Mouse (Mus musculus): ENCODE results near the gene Tpk1. TPM values are rescaled to one million over a fixed set of nuclear protein-coding genes. Genes with fewer than 3 reads are reported as not detected.

Tpk1 gene
- total and polyA plus RNA-seq, 3 experiments = 3.5 to 12.6 TPM; not detected in 1

DNA sequence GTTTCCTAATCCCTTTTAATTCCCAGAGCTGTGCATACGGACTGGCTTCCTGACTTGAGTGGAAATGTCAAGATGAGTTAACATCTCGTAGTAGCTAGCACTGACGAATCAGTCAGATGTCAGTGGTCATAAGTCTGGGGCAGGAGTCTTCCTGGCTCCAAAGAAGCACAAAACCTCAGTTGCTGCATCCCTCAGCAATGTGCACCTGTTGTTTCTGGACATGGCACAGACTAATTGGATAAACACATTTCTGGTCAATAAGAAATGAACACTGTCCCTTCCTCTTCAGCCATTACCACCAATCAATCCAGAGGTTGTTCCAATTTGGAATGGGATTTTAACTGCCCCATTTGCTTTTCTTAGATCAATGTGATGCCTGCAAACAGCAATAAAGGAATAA, 281.2 kb downstream of the Tpk1 start:
- H3K27me3 ChIP-seq (ENCODE audit: control insufficient read depth in 1 of 2, insufficient read depth in 2 of 2, low read length in 2 of 2) = no peaks in the 10 kb centered on the region
- DNase-seq (ENCODE audit: low read depth, low spot score) = no peak
- H3K79me2 ChIP-seq (ENCODE audit: control insufficient read depth, insufficient read depth, low read length, poor library complexity) = no peaks in the 10 kb centered on the region
- TF ChIP-seq ZNF384 (IDR thresholded peaks at IDR 0.05; ENCODE audit: low read depth, low read length) = no peak
- TF ChIP-seq RAD21 (IDR thresholded peaks at IDR 0.05; ENCODE audit: low read depth, low read length) = no peak
- no peak for TF ChIP-seq EP300 (IDR thresholded peaks at IDR 0.05; ENCODE audit: low read depth in 1 of 2, low read length in 2 of 2)
- no peaks in the 10 kb centered on the region for H3K9me3 ChIP-seq (replicated peaks; ENCODE audit: insufficient read depth, low read length)
- no peaks in the 10 kb centered on the region for H3K4me1 ChIP-seq (ENCODE audit: control insufficient read depth in 1 of 2, insufficient read depth in 2 of 2, low read length in 2 of 2)
- H3K4me3 ChIP-seq (ENCODE audit: control insufficient read depth in 1 of 2, insufficient read depth in 1 of 2, low read depth in 2 of 2, low read length in 2 of 2) = no peak overlapping the region
- no peaks in the 10 kb centered on the region for H3K36me3 ChIP-seq (ENCODE audit: control insufficient read depth in 1 of 2, insufficient read depth in 2 of 2, low read length in 2 of 2)
- H3K9ac ChIP-seq (ENCODE audit: control insufficient read depth, low read depth, low read length, poor library complexity, severe bottlenecking) = no peak overlapping the region
- no peak overlapping the region for H3K27ac ChIP-seq (ENCODE audit: control insufficient read depth, low read depth, low read length)

DNA sequence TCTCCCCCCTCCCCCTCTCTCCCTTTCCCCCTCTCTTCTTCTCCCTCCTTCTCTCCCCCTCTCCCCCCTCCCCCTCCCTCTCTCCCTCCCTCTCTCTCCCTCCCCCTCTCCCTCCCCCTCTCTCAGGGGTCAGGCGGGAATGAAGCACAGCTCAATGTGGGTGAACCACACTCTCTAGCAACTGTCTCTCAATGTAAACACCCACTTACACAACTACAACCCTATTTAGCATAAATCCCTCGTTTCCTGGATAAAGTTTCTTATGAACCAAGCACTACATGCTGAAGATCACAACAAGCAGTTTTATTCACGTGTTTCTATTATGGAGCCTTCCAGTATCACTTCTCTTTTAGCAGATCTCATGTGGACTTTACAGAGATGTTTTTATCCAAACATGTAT, 281.8 kb downstream of the Tpk1 start:
- Histone ChIP-seq H3K4me1 (ENCODE audit: control insufficient read depth in 1 of 2, insufficient read depth in 2 of 2, low read length in 2 of 2) (no peaks in the 10 kb centered on the region), H3K36me3 (ENCODE audit: control insufficient read depth in 1 of 2, insufficient read depth in 2 of 2, low read length in 2 of 2) (no peaks in the 10 kb centered on the region), H3K4me3 (ENCODE audit: control insufficient read depth in 1 of 2, insufficient read depth in 1 of 2, low read depth in 2 of 2, low read length in 2 of 2) (no peak overlapping the region), H3K27me3 (ENCODE audit: control insufficient read depth in 1 of 2, insufficient read depth in 2 of 2, low read length in 2 of 2) (no peaks in the 10 kb centered on the region), H3K9me3 (replicated peaks; ENCODE audit: insufficient read depth, low read length) (no peaks in the 10 kb centered on the region), H3K9ac (ENCODE audit: control insufficient read depth, low read depth, low read length, poor library complexity, severe bottlenecking) (no peak overlapping the region), H3K79me2 (ENCODE audit: control insufficient read depth, insufficient read depth, low read length, poor library complexity) (no peaks in the 10 kb centered on the region), H3K27ac (ENCODE audit: control insufficient read depth, low read depth, low read length) (no peak overlapping the region)
- no peak for TF ChIP-seq SIN3A (IDR thresholded peaks at IDR 0.05; ENCODE audit: low read length)
- TF ChIP-seq ZC3H11A (IDR thresholded peaks at IDR 0.05; ENCODE audit: low read depth, low read length) = no peak
- no peak for TF ChIP-seq RAD21 (IDR thresholded peaks at IDR 0.05; ENCODE audit: low read depth, low read length)
- TF ChIP-seq UBTF (IDR thresholded peaks at IDR 0.05; ENCODE audit: borderline replicate concordance, insufficient read depth, low read depth, low read length) = no peak
- no peak for TF ChIP-seq SMC3 (IDR thresholded peaks at IDR 0.05; ENCODE audit: low read depth, low read length)
- TF ChIP-seq EP300 (IDR thresholded peaks at IDR 0.05; ENCODE audit: low read depth in 1 of 2, low read length in 2 of 2) = no peak
- no peak for TF ChIP-seq MXI1 (IDR thresholded peaks at IDR 0.05; ENCODE audit: low read depth, low read length)
- no peak for TF ChIP-seq MAZ (IDR thresholded peaks at IDR 0.05; ENCODE audit: low read depth, low read length)
- TF ChIP-seq USF1 (IDR thresholded peaks at IDR 0.05; ENCODE audit: low read depth, low read length) = no peak
- TF ChIP-seq KAT2A (conservative IDR thresholded peaks at IDR 0.05; ENCODE audit: low read depth, low read length) = no peak
- no peak for TF ChIP-seq MAFK (IDR thresholded peaks at IDR 0.05; ENCODE audit: borderline replicate concordance, low read depth, low read length)
- TF ChIP-seq CHD2 (IDR thresholded peaks at IDR 0.05; ENCODE audit: low read length) = no peak
- TF ChIP-seq ELF1 (IDR thresholded peaks at IDR 0.05; ENCODE audit: low read depth, low read length) = no peak
- no peak for DNase-seq (ENCODE audit: low read depth, low spot score)

DNA sequence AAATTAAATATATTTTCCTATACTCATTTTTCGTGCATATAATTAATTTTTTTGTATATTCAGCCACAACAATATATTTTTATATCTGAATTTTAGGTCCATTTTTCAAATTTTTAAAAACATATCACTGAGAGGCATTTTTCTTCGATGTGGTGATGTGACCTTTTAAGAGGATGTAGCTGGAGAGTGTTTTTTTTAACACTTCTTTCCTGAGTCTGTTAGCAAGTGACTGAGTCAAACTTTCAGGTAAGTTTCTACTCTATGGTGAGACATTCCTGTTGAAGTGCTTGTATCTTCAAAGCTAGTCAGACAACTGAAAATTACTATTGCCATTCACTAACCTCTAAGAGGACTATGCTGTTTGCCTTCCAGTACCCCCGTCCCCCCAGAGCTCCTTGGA, 283.3 kb downstream of the Tpk1 start:
- Histone ChIP-seq H3K27ac (ENCODE audit: control insufficient read depth, low read depth, low read length) (no peak overlapping the region), H3K4me3 (ENCODE audit: control insufficient read depth in 1 of 2, insufficient read depth in 1 of 2, low read depth in 2 of 2, low read length in 2 of 2) (no peak overlapping the region), H3K9me3 (replicated peaks; ENCODE audit: insufficient read depth, low read length) (no peaks in the 10 kb centered on the region), H3K9ac (ENCODE audit: control insufficient read depth, low read depth, low read length, poor library complexity, severe bottlenecking) (no peak overlapping the region), H3K36me3 (ENCODE audit: control insufficient read depth in 1 of 2, insufficient read depth in 2 of 2, low read length in 2 of 2) (no peaks in the 10 kb centered on the region), H3K27me3 (ENCODE audit: control insufficient read depth in 1 of 2, insufficient read depth in 2 of 2, low read length in 2 of 2) (no peaks in the 10 kb centered on the region), H3K79me2 (ENCODE audit: control insufficient read depth, insufficient read depth, low read length, poor library complexity) (no peaks in the 10 kb centered on the region), H3K4me1 (ENCODE audit: control insufficient read depth in 1 of 2, insufficient read depth in 2 of 2, low read length in 2 of 2) (no peaks in the 10 kb centered on the region)
- TF ChIP-seq E2F4 (IDR thresholded peaks at IDR 0.05; ENCODE audit: borderline replicate concordance, low read depth, low read length) (no peak), TBP (IDR thresholded peaks at IDR 0.05; ENCODE audit: low read depth, low read length) (no peak)
- DNase-seq (ENCODE audit: low read depth, low spot score) = no peak
